Mouse (Mus musculus): ENCODE measurements around the gene Jazf1.

- TF ChIP-seq CTCF (IDR thresholded peaks at IDR 0.05; ENCODE audit: borderline replicate concordance, insufficient read depth, low read length) (no peak), POLR2A (IDR thresholded peaks at IDR 0.05; ENCODE audit: low read depth, low read length) (no peak)
Observed at GRCm38 (mm10) chr6:52982175-52982574, 86.3 kb downstream of the Jazf1 start.

Data from embryonic fibroblast, embryonic 13.5 days (primary cell).